Mouse (Mus musculus) liver, embryonic 11.5 days (tissue): ENCODE data around the gene Odf3b. TPM values are rescaled to one million over a fixed set of nuclear protein-coding genes. Genes with fewer than 3 reads are reported as not detected.

ENCODE experiments used
- ATAC-seq: fragments of 200-750 bp; cut with Nextera tagmentation; replicated peaks from 2 replicates; pipeline ENCODE4 v1.8.0; 2017; ENCODE audit warnings: moderate number of reproducible peaks, mild to moderate bottlenecking, moderate TSS enrichment, moderate library complexity; ENCODE audit not compliant: low FRiP score
- DNase-seq: peaks from one replicate; pipeline ENCODE4 v3.0.0-alpha.2; 2017; ENCODE audit warnings: low spot score
- H3K27ac ChIP-seq: fragments of 300-500 bp; sonication (generic); 2 replicates; pipeline ENCODE4 v1.5.1; 2014; ENCODE audit warnings: mild to moderate bottlenecking, low read depth, low read length, control low read depth
- H3K27me3 ChIP-seq: fragments of 300-500 bp; sonication (generic); replicated peaks from 2 replicates; pipeline ENCODE4 v1.6.1; 2014; ENCODE audit warnings: low read length, mixed read lengths; ENCODE audit not compliant: control insufficient read depth, insufficient read depth
- H3K36me3 ChIP-seq: fragments of 300-500 bp; sonication (generic); 2 replicates; pipeline ENCODE4 v1.6.1; 2014; ENCODE audit warnings: mild to moderate bottlenecking, low read length, moderate library complexity, mixed read lengths; ENCODE audit not compliant: control insufficient read depth, insufficient read depth
- H3K4me1 ChIP-seq: fragments of 300-500 bp; sonication (generic); replicated peaks from 2 replicates; pipeline ENCODE4 v1.6.1; 2014; ENCODE audit warnings: low read length, mixed read lengths; ENCODE audit not compliant: control insufficient read depth, insufficient read depth
- H3K4me2 ChIP-seq: fragments of 300-500 bp; sonication (generic); 2 replicates; pipeline ENCODE4 v1.6.1; 2014; ENCODE audit warnings: mild to moderate bottlenecking, control low read depth, moderate library complexity
- H3K4me3 ChIP-seq: fragments of 300-500 bp; sonication (generic); 2 replicates; pipeline ENCODE4 v1.5.1; 2014; ENCODE audit warnings: low read depth, low read length, control low read depth
- H3K9ac ChIP-seq: fragments of 300-500 bp; sonication (generic); 2 replicates; pipeline ENCODE4 v1.6.1; 2014; ENCODE audit warnings: low read depth, low read length, control low read depth
- H3K9me3 ChIP-seq: fragments of 300-500 bp; sonication (generic); 2 replicates; pipeline ENCODE4 v1.6.1; 2016; ENCODE audit warnings: low read length, inconsistent platforms, mixed read lengths; ENCODE audit not compliant: control insufficient read depth
- WGBS: fragments of 180-500 bp; shearing (Covaris S2); extraction: QIAGEN DNeasy Blood & Tissue Kit; methylation state at CpG from one replicate; pipeline ENCODE4 v1.1.7; 2014; 5-methylcytosine and 5-hydroxymethylcytosine counted together
- polyA plus RNA-seq: library from polyadenylated mRNA; unstranded; fragments of >200 nt; fragmentation: Nextera tagmentation; extraction: Ambion mirVana; gene quantifications from 2 replicates; pipeline ENCODE4 v1.2.1, GENCODE M21; 2014

The Odf3b gene
- polyA plus RNA-seq, 1 experiment from 2014 or later = 0.43 TPM

- Histone ChIP-seq H3K27me3 (no peaks in the 10 kb centered on the region), H3K36me3 (no peaks in the 10 kb centered on the region), H3K9ac (no peak overlapping the region), H3K27ac (no peak overlapping the region), H3K4me2 (no peak overlapping the region), H3K9me3 (0 out of 2 replicates have a peak, but pooled peaks cover 3% of the 10 kb centered on the region), H3K4me1 (no peaks in the 10 kb centered on the region), H3K4me3 (no peak overlapping the region)
- no peak for DNase-seq
- ATAC-seq = no peak
Observed at GRCm38 (mm10) chr15:89406691-89407090, 27.6 kb upstream of the Odf3b start.

GRCm38 (mm10) chr15:89404831-89405623 is 25.9 kb upstream of the Odf3b start:
- Histone ChIP-seq H3K4me2 (no peak overlapping the region), H3K36me3 (no peaks in the 10 kb centered on the region), H3K27ac (no peak overlapping the region), H3K9ac (no peak overlapping the region), H3K4me1 (no peaks in the 10 kb centered on the region), H3K27me3 (no peaks in the 10 kb centered on the region), H3K9me3 (0 out of 2 replicates have a peak, but pooled peaks cover under 1% of the 10 kb centered on the region), H3K4me3 (no peak overlapping the region)
- WGBS = 74% methylated on average over 10 of the region's 10 CpGs
- DNase-seq (no peak), ATAC-seq (no peak)

- H3K4me1 ChIP-seq = no peaks in the 10 kb centered on the region
- H3K4me2 ChIP-seq = no peak overlapping the region
- no peaks in the 10 kb centered on the region for H3K36me3 ChIP-seq
- no peak overlapping the region for H3K9ac ChIP-seq
- no peaks in the 10 kb centered on the region for H3K9me3 ChIP-seq
- ATAC-seq (no peak), DNase-seq (no peak)
- H3K27me3 ChIP-seq = no peaks in the 10 kb centered on the region
- no peak overlapping the region for H3K4me3 ChIP-seq
- WGBS = 86% methylated on average over 1 of the region's 1 CpGs
- no peak overlapping the region for H3K27ac ChIP-seq
Observed at GRCm38 (mm10) chr15:89402471-89402870, 23.4 kb upstream of the Odf3b start.

- Histone ChIP-seq H3K27me3 (no peaks in the 10 kb centered on the region), H3K9me3 (no peaks in the 10 kb centered on the region), H3K9ac (no peak overlapping the region), H3K4me2 (no peak overlapping the region), H3K4me3 (no peak overlapping the region), H3K27ac (no peak overlapping the region), H3K4me1 (no peaks in the 10 kb centered on the region), H3K36me3 (no peaks in the 10 kb centered on the region)
- 35% methylated on average over 1 of the region's 1 CpGs for WGBS
- ATAC-seq (no peak), DNase-seq (no peak)
Observed at GRCm38 (mm10) chr15:89399716-89400115, 20.6 kb upstream of the Odf3b start.

DNA sequence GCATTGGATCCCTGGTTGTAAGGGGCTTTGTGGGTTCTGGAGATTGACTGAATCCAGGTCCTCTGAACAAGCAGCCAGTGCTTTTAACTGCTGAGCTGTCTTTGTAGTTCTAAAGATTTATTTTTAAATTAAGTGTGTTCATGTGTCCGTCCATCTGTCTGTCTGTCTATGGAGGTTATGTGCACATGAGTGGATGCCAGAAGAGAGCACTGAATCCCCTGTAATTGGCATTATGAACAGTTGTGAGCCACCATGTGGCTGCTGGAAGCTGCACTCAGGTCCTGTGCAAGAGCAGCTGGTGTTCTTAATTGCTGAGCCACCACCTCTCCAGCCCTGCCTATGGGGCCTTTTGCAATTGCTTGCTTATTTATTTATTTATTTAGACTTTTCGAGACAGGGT is 19.1 kb upstream of the Odf3b start:
- DNase-seq = no peak
- no peaks in the 10 kb centered on the region for H3K27me3 ChIP-seq
- H3K9ac ChIP-seq = no peak overlapping the region
- H3K4me2 ChIP-seq = no peak overlapping the region
- ATAC-seq = no peak
- H3K36me3 ChIP-seq = no peaks in the 10 kb centered on the region
- no peak overlapping the region for H3K4me3 ChIP-seq
- no peaks in the 10 kb centered on the region for H3K4me1 ChIP-seq
- 75% methylated on average over 2 of the region's 2 CpGs for WGBS
- H3K27ac ChIP-seq = no peak overlapping the region
- no peaks in the 10 kb centered on the region for H3K9me3 ChIP-seq

GRCm38 (mm10) chr15:89396883-89397282 is 17.8 kb upstream of the Odf3b start:
- H3K4me3 ChIP-seq = no peak overlapping the region
- no peaks in the 10 kb centered on the region for H3K4me1 ChIP-seq
- H3K27me3 ChIP-seq = no peaks in the 10 kb centered on the region
- no peaks in the 10 kb centered on the region for H3K36me3 ChIP-seq
- 83% methylated on average over 4 of the region's 4 CpGs for WGBS
- DNase-seq (no peak), ATAC-seq (no peak)
- no peak overlapping the region for H3K9ac ChIP-seq
- H3K4me2 ChIP-seq = no peak overlapping the region
- H3K9me3 ChIP-seq = no peaks in the 10 kb centered on the region
- H3K27ac ChIP-seq = no peak overlapping the region

DNA sequence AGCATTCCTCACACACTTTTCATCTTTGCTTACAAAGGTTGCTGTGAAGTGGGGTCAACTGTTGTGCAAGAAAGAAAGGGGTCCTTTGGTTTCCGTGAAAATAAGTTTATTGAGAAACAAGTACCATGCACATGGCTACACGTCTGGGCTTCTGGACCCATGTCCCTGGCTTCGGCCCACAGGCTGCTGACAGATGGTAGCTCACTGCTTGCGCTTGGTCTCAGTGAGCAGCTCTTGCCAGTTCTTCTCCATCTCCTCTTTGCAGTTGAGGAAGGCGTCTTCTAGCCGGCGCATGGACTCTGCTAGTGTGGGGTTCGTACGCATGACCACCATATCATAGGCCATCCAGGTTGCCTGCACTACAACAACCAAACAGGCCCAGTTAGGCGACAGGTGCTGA is 11.0 kb upstream of the Odf3b start:
- H3K36me3 ChIP-seq = no peaks in the 10 kb centered on the region
- no peak overlapping the region for H3K27ac ChIP-seq
- ATAC-seq (no peak), DNase-seq (no peak)
- no peak overlapping the region for H3K9ac ChIP-seq
- WGBS = 93% methylated on average over 10 of the region's 10 CpGs
- H3K4me3 ChIP-seq = no peak overlapping the region
- no peaks in the 10 kb centered on the region; the same call in 1 of the 2 replicates for H3K27me3 ChIP-seq
- no peaks in the 10 kb centered on the region for H3K9me3 ChIP-seq
- H3K4me1 ChIP-seq = no peaks in the 10 kb centered on the region
- no peak overlapping the region for H3K4me2 ChIP-seq

GRCm38 (mm10) chr15:89387127-89387526 is 8.0 kb upstream of the Odf3b start:
- WGBS = 35% methylated on average over 12 of the region's 12 CpGs
- H3K27me3 ChIP-seq = peaks cover 3% of the 10 kb centered on the region

GRCm38 (mm10) chr15:89384617-89385016 is 5.5 kb upstream of the Odf3b start, which contains the start of gene Klhdc7b:
TSS of gene Klhdc7b (plus strand) at chr15:89384917.
- H3K4me3 ChIP-seq = no peak within 1 kb of the TSS

More at GRCm38 (mm10) chr15:89387127-89387526, 8.0 kb upstream of the Odf3b start:
- Histone ChIP-seq H3K36me3 (no peaks in the 10 kb centered on the region), H3K27ac (no peak overlapping the region), H3K4me1 (no peaks in the 10 kb centered on the region), H3K4me3 (no peak overlapping the region), H3K9me3 (no peaks in the 10 kb centered on the region), H3K4me2 (no peak overlapping the region), H3K9ac (no peak overlapping the region)
- no peak for ATAC-seq
- no peak for DNase-seq

More at GRCm38 (mm10) chr15:89384617-89385016, 5.5 kb upstream of the Odf3b start, which contains the start of gene Klhdc7b:
- Histone ChIP-seq H3K4me2 (no peak within 1 kb of the TSS), H3K9ac (no peak within 1 kb of the TSS), H3K36me3 (no peaks in the 10 kb centered on the region), H3K27me3 (peaks cover 7% of the 10 kb centered on the region), H3K9me3 (no peaks in the 10 kb centered on the region), H3K4me1 (peaks cover 1% of the 10 kb centered on the region), H3K27ac (no peak within 1 kb of the TSS)
- 85% methylated on average over 7 of the region's 7 CpGs for WGBS
- ATAC-seq (no peak), DNase-seq (no peak)
